Mouse (Mus musculus) MEL (cell line): Measurements from ENCODE around the gene Ppp4r3a. TPM values are rescaled to one million over a fixed set of nuclear protein-coding genes. Genes with fewer than 3 reads are reported as not detected.

ENCODE experiments used
- DNase-seq: peaks from one replicate; pipeline ENCODE4 v3.0.0; 2011; ENCODE audit warnings: low read depth, low spot score
- H3K27ac ChIP-seq: 2 replicates; pipeline ENCODE4 v1.5.1; 2012; ENCODE audit warnings: low read depth, mild to moderate bottlenecking, control low read depth, low read length, moderate library complexity; ENCODE audit not compliant: control insufficient read depth
- H3K27me3 ChIP-seq, 2 experiments: fragments of 150-350 bp in 1 of 2; sonication (generic) in 1 of 2; 2 replicates each; pipeline ENCODE4 v1.6.1; 2012; ENCODE audit warnings: low read length in 2 of 2, mild to moderate bottlenecking in 2 of 2, improper control_type of control experiment in 1 of 2, moderate library complexity in 1 of 2; ENCODE audit not compliant: insufficient read depth in 2 of 2, control insufficient read depth in 1 of 2
- H3K36me3 ChIP-seq, 2 experiments: 2 replicates each; pipeline ENCODE4 v1.6.1; 2012 to 2014; ENCODE audit warnings: low read length in 2 of 2, improper control_type of control experiment in 1 of 2, inconsistent platforms in 1 of 2, mild to moderate bottlenecking in 1 of 2; ENCODE audit not compliant: insufficient read depth in 2 of 2, control insufficient read depth in 1 of 2
- H3K4me1 ChIP-seq, 2 experiments: fragments of 150-350 bp in 1 of 2; sonication (generic) in 1 of 2; 2 replicates each; pipeline ENCODE4 v1.6.1; 2012; ENCODE audit warnings: low read length in 2 of 2, improper control_type of control experiment in 1 of 2, mild to moderate bottlenecking in 1 of 2; ENCODE audit not compliant: insufficient read depth in 2 of 2, control insufficient read depth in 1 of 2
- H3K4me3 ChIP-seq, 2 experiments: fragments of 150-350 bp in 1 of 2; sonication (generic) in 1 of 2; 2 replicates each; pipeline ENCODE4 v1.5.1; 2012; ENCODE audit warnings: low read depth in 2 of 2, low read length in 2 of 2, mild to moderate bottlenecking in 2 of 2, moderate library complexity in 2 of 2, control low read depth in 1 of 2, improper control_type of control experiment in 1 of 2; ENCODE audit not compliant: control insufficient read depth in 1 of 2, insufficient read depth in 1 of 2
- H3K79me2 ChIP-seq: 2 replicates; pipeline ENCODE4 v1.6.1; 2012; ENCODE audit warnings: mild to moderate bottlenecking, low read length, moderate library complexity; ENCODE audit not compliant: control insufficient read depth, poor library complexity, insufficient read depth
- H3K9ac ChIP-seq: 2 replicates; pipeline ENCODE4 v1.6.1; 2012; ENCODE audit warnings: low read depth, mild to moderate bottlenecking, control low read depth, low read length, moderate library complexity; ENCODE audit not compliant: control insufficient read depth, poor library complexity, severe bottlenecking
- H3K9me3 ChIP-seq: fragments of 150-350 bp; sonication (generic); replicated peaks from 2 replicates; pipeline ENCODE4 v1.6.1; 2012; ENCODE audit warnings: mild to moderate bottlenecking, low read length, improper control_type of control experiment, moderate library complexity; ENCODE audit not compliant: insufficient read depth
- BHLHE40 ChIP-seq: IDR thresholded peaks from 2 replicates; pipeline ENCODE4 v1.6.1; 2012; ENCODE audit warnings: low read depth, mild to moderate bottlenecking, inconsistent platforms, low read length, improper control_type of control experiment, borderline replicate concordance
- CHD1 ChIP-seq: IDR thresholded peaks from 2 replicates; pipeline ENCODE4 v1.6.1; 2012; ENCODE audit warnings: low read depth, mild to moderate bottlenecking, inconsistent platforms, low read length, improper control_type of control experiment
- CHD2 ChIP-seq: IDR thresholded peaks from 2 replicates; pipeline ENCODE4 v1.6.1; 2011; ENCODE audit warnings: low read length, improper control_type of control experiment
- E2F4 ChIP-seq: IDR thresholded peaks from 2 replicates; pipeline ENCODE4 v1.6.1; 2011; ENCODE audit warnings: low read depth, low read length, improper control_type of control experiment, borderline replicate concordance
- EP300 ChIP-seq, 2 experiments: IDR thresholded peaks; 2 replicates each; pipeline ENCODE4 v1.6.1; 2011; ENCODE audit warnings: improper control_type of control experiment in 2 of 2, low read length in 2 of 2, low read depth in 1 of 2, mild to moderate bottlenecking in 1 of 2
- GATA1 ChIP-seq: IDR thresholded peaks from 2 replicates; pipeline ENCODE4 v1.6.1; 2011; ENCODE audit warnings: low read depth, low read length, improper control_type of control experiment
- KAT2A ChIP-seq: conservative IDR thresholded peaks from 2 replicates; pipeline ENCODE4 v1.6.1; 2012; ENCODE audit warnings: low read depth, low read length, improper control_type of control experiment, inconsistent platforms
- MAFK ChIP-seq: IDR thresholded peaks from 2 replicates; pipeline ENCODE4 v1.6.1; 2011; ENCODE audit warnings: low read depth, mild to moderate bottlenecking, low read length, improper control_type of control experiment, borderline replicate concordance
- MAX ChIP-seq: IDR thresholded peaks from 2 replicates; pipeline ENCODE4 v1.6.1; 2011; ENCODE audit warnings: low read length, improper control_type of control experiment
- MEF2A ChIP-seq: IDR thresholded peaks from 2 replicates; pipeline ENCODE4 v1.6.1; 2014; ENCODE audit warnings: low read depth, mild to moderate bottlenecking, inconsistent platforms, low read length, improper control_type of control experiment; ENCODE audit not compliant: poor library complexity, insufficient replicate concordance, severe bottlenecking; ENCODE audit errors: extremely low read depth
- MYB ChIP-seq: IDR thresholded peaks from 2 replicates; pipeline ENCODE4 v1.6.1; 2011; ENCODE audit warnings: mild to moderate bottlenecking, low read depth, low read length, improper control_type of control experiment
- MYC ChIP-seq: IDR thresholded peaks from 2 replicates; pipeline ENCODE4 v1.6.1; 2011; ENCODE audit warnings: low read depth, mild to moderate bottlenecking, low read length, improper control_type of control experiment, moderate library complexity
- NELFE ChIP-seq: IDR thresholded peaks from 2 replicates; pipeline ENCODE4 v1.6.1; 2011; ENCODE audit warnings: low read depth, low read length, improper control_type of control experiment
- POLR2AphosphoS2 ChIP-seq: IDR thresholded peaks from 2 replicates; pipeline ENCODE4 v1.6.1; 2011; ENCODE audit warnings: low read length, improper control_type of control experiment
- RAD21 ChIP-seq: IDR thresholded peaks from 2 replicates; pipeline ENCODE4 v1.6.1; 2011; ENCODE audit warnings: mild to moderate bottlenecking, low read depth, low read length, improper control_type of control experiment
- SMC3 ChIP-seq: IDR thresholded peaks from 2 replicates; pipeline ENCODE4 v1.6.1; 2011; ENCODE audit warnings: low read depth, low read length, improper control_type of control experiment
- TAL1 ChIP-seq: IDR thresholded peaks from 2 replicates; pipeline ENCODE4 v1.6.1; 2012; ENCODE audit warnings: mild to moderate bottlenecking, inconsistent platforms, low read length, moderate library complexity, mixed read lengths
- TCF12 ChIP-seq: IDR thresholded peaks from 2 replicates; pipeline ENCODE4 v1.6.1; 2014; ENCODE audit warnings: low read depth, mild to moderate bottlenecking, inconsistent platforms, low read length, improper control_type of control experiment, moderate library complexity
- UBTF ChIP-seq: IDR thresholded peaks from 2 replicates; pipeline ENCODE4 v1.6.1; 2012; ENCODE audit warnings: low read depth, mild to moderate bottlenecking, inconsistent platforms, low read length, improper control_type of control experiment, moderate library complexity, borderline replicate concordance; ENCODE audit not compliant: insufficient read depth
- USF1 ChIP-seq: IDR thresholded peaks from 2 replicates; pipeline ENCODE4 v1.6.1; 2014; ENCODE audit warnings: low read depth, mild to moderate bottlenecking, inconsistent platforms, low read length, improper control_type of control experiment, moderate library complexity
- USF2 ChIP-seq, 2 experiments: IDR thresholded peaks; 2 replicates each; pipeline ENCODE4 v1.6.1; 2011 to 2012; ENCODE audit warnings: improper control_type of control experiment in 2 of 2, low read length in 2 of 2, borderline replicate concordance in 1 of 2, inconsistent platforms in 1 of 2, low read depth in 1 of 2, mild to moderate bottlenecking in 1 of 2; ENCODE audit not compliant: insufficient read depth in 1 of 2
- ZC3H11A ChIP-seq: IDR thresholded peaks from 2 replicates; pipeline ENCODE4 v1.6.1; 2012; ENCODE audit warnings: low read depth, mild to moderate bottlenecking, inconsistent platforms, low read length, improper control_type of control experiment
- ZKSCAN1 ChIP-seq: IDR thresholded peaks from 2 replicates; pipeline ENCODE4 v1.6.1; 2012; ENCODE audit warnings: low read depth, mild to moderate bottlenecking, inconsistent platforms, low read length, improper control_type of control experiment, moderate library complexity
- polyA plus RNA-seq, 2 experiments: library from polyadenylated mRNA; stranded (reverse) in 1 of 2; unstranded in 1 of 2; fragments of >175 nt in 1 of 2; fragments of >200 nt in 1 of 2; gene quantifications; 2 replicates each; pipeline versions ENCODE4 v1.2.1 to v1.2.4; 2012; ENCODE audit warnings: low replicate concordance in 2 of 2, low read depth in 1 of 2; ENCODE audit not compliant: insufficient read length in 2 of 2, insufficient read depth in 1 of 2, missing spikeins in 1 of 2
- total RNA-seq: library from RNA; depleted of rRNA; stranded (reverse); fragments of 300-350 nt; gene quantifications from 2 replicates; pipeline ENCODE4 v1.2.3, GENCODE M21; 2012

Ppp4r3a gene
- total and polyA plus RNA-seq, 3 experiments: 48.5 to 701 (median 61.2) TPM

GRCm38 (mm10) chr12:101021484-101022226, 61.8 kb downstream of the Ppp4r3a start:
- TF ChIP-seq SMC3: no peak
- no peak for TF ChIP-seq TCF12
- TF ChIP-seq MEF2A: no peak
- no peak for TF ChIP-seq POLR2AphosphoS2
- TF ChIP-seq ZC3H11A: no peak
- no peak for TF ChIP-seq MYC
- TF ChIP-seq USF1: no peak
- no peak for TF ChIP-seq USF2 (IDR thresholded peaks at IDR 0.05; ENCODE audit: borderline replicate concordance in 1 of 2, insufficient read depth in 1 of 2, low read depth in 1 of 2, low read length in 2 of 2)
- no peak for TF ChIP-seq BHLHE40
- TF ChIP-seq RAD21: no peak
- TF ChIP-seq NELFE: no peak
- H3K27ac ChIP-seq: no peak overlapping the region
- DNase-seq: no peak
- peaks cover 0 to 30% of the 10 kb centered on the region in 2 experiments; a peak in 3 of 4 replicates for H3K36me3 ChIP-seq
- no peaks in the 10 kb centered on the region for H3K9me3 ChIP-seq
- H3K4me1 ChIP-seq: peaks cover 17 to 33% of the 10 kb centered on the region in 2 experiments
- H3K9ac ChIP-seq: no peak overlapping the region
- peaks cover 16% of the 10 kb centered on the region for H3K79me2 ChIP-seq
- no peaks in the 10 kb centered on the region for H3K27me3 ChIP-seq
- no peak overlapping the region for H3K4me3 ChIP-seq

- Histone ChIP-seq H3K27ac (no peak overlapping the region), H3K9me3 (no peaks in the 10 kb centered on the region)
- TF ChIP-seq ZKSCAN1 (no peak), POLR2AphosphoS2 (no peak), BHLHE40 (no peak), MAX (no peak), MAFK (no peak), UBTF (no peak), ZC3H11A (no peak), MYB (no peak), CHD1 (no peak), E2F4 (no peak), TAL1 (no peak), EP300 (IDR thresholded peaks at IDR 0.05; ENCODE audit: low read depth in 1 of 2, low read length in 2 of 2) (no peak), KAT2A (no peak), CHD2 (no peak), GATA1 (no peak)
- TF ChIP-seq, all 39 proteins: peak for 0
- no peak for DNase-seq
- Histone ChIP-seq H3K4me3 (no peak overlapping the region), H3K9ac (no peak overlapping the region), H3K27me3 (no peaks in the 10 kb centered on the region), H3K36me3 (peaks cover 0 to 26% of the 10 kb centered on the region in 2 experiments; a peak in 3 of 4 replicates), H3K4me1 (peaks cover 15 to 30% of the 10 kb centered on the region in 2 experiments), H3K79me2 (peaks cover 16% of the 10 kb centered on the region)
These were observed 63.1 kb downstream of the Ppp4r3a start for GRCm38 (mm10) chr12:101020210-101021015.
